Mouse (Mus musculus) lung, postnatal 14 days (tissue): Measurements from ENCODE around the gene Lrrc4.

ENCODE experiments used
- DNase-seq: peaks from one replicate; pipeline ENCODE4 v3.0.0; 2021

The Lrrc4 gene

GRCm38 (mm10) chr6:28663670-28664069 lies 167.9 kb downstream of the Lrrc4 start:
- no peak for DNase-seq

- DNase-seq, result no peak
These were observed 168.5 kb downstream of the Lrrc4 start for GRCm38 (mm10) chr6:28663004-28663403.

GRCm38 (mm10) chr6:28656511-28656910 lies 175.0 kb downstream of the Lrrc4 start:
- no peak for DNase-seq

GRCm38 (mm10) chr6:28645231-28645630 lies 186.3 kb downstream of the Lrrc4 start:
- no peak for DNase-seq

GRCm38 (mm10) chr6:28642909-28643308 lies 188.6 kb downstream of the Lrrc4 start:
- no peak for DNase-seq

- no peak for DNase-seq
These were observed 191.5 kb downstream of the Lrrc4 start for GRCm38 (mm10) chr6:28640088-28640487.

- no peak for DNase-seq
These were observed 195.8 kb downstream of the Lrrc4 start for GRCm38 (mm10) chr6:28635531-28636348.

- no peak for DNase-seq
These were observed 196.5 kb downstream of the Lrrc4 start for GRCm38 (mm10) chr6:28635092-28635491.

GRCm38 (mm10) chr6:28633656-28634055 lies 197.9 kb downstream of the Lrrc4 start:
- DNase-seq, result no peak

GRCm38 (mm10) chr6:28633120-28633519 lies 198.4 kb downstream of the Lrrc4 start:
- no peak for DNase-seq

GRCm38 (mm10) chr6:28630926-28631325 lies 200.6 kb downstream of the Lrrc4 start:
- no peak for DNase-seq

GRCm38 (mm10) chr6:28629866-28630265 lies 201.7 kb downstream of the Lrrc4 start:
- DNase-seq, result no peak

- DNase-seq, result no peak
These were observed 203.1 kb downstream of the Lrrc4 start for GRCm38 (mm10) chr6:28628408-28628807.

- no peak for DNase-seq
These were observed 208.6 kb downstream of the Lrrc4 start for GRCm38 (mm10) chr6:28622963-28623362.

- peak; percentile 31 for DNase-seq
These were observed 209.0 kb downstream of the Lrrc4 start for GRCm38 (mm10) chr6:28622522-28622921.

GRCm38 (mm10) chr6:28621961-28622360 lies 209.6 kb downstream of the Lrrc4 start:
- DNase-seq, result no peak

- no peak for DNase-seq
These were observed 210.1 kb downstream of the Lrrc4 start for GRCm38 (mm10) chr6:28621431-28621830.

GRCm38 (mm10) chr6:28618751-28619153 lies 212.8 kb downstream of the Lrrc4 start:
- peak; percentile 77 for DNase-seq

- no peak for DNase-seq
These were observed 213.2 kb downstream of the Lrrc4 start for GRCm38 (mm10) chr6:28618299-28618698.

GRCm38 (mm10) chr6:28615966-28616365 lies 215.6 kb downstream of the Lrrc4 start:
- no peak for DNase-seq

GRCm38 (mm10) chr6:28615408-28615807 lies 216.1 kb downstream of the Lrrc4 start:
- no peak for DNase-seq

GRCm38 (mm10) chr6:28614856-28615255 lies 216.7 kb downstream of the Lrrc4 start:
- DNase-seq, result no peak

- DNase-seq, result no peak
These were observed 218.1 kb downstream of the Lrrc4 start for GRCm38 (mm10) chr6:28613441-28613840.
